Mouse (Mus musculus) neural tube, embryonic 12.5 days (tissue): ENCODE results near the gene Jkamp. TPM values are rescaled to one million over a fixed set of nuclear protein-coding genes. Genes with fewer than 3 reads are reported as not detected.
A peak's percentile ranks its signal among the peaks of the same experiment; 100 is the strongest.

ENCODE experiments used
- ATAC-seq: fragments of 200-750 bp; cut with Nextera tagmentation; 2 replicates; pipeline ENCODE4 v1.8.0; 2017; ENCODE audit warnings: low read depth, mild to moderate bottlenecking, moderate TSS enrichment, moderate library complexity; ENCODE audit not compliant: low FRiP score
- H3K27ac ChIP-seq: fragments of 300-500 bp; sonication (generic); 2 replicates; pipeline ENCODE4 v1.5.1; 2016
- H3K27me3 ChIP-seq: fragments of 300-500 bp; sonication (generic); replicated peaks from 2 replicates; pipeline ENCODE4 v1.6.1; 2016; ENCODE audit warnings: mild to moderate bottlenecking
- H3K36me3 ChIP-seq: fragments of 300-500 bp; sonication (generic); 2 replicates; pipeline ENCODE4 v1.6.1; 2016; ENCODE audit warnings: mild to moderate bottlenecking
- H3K4me1 ChIP-seq: fragments of 300-500 bp; sonication (generic); 2 replicates; pipeline ENCODE4 v1.6.1; 2016
- H3K4me2 ChIP-seq: fragments of 300-500 bp; sonication (generic); replicated peaks from 2 replicates; pipeline ENCODE4 v1.6.1; 2016; ENCODE audit warnings: mild to moderate bottlenecking
- H3K4me3 ChIP-seq: fragments of 300-500 bp; sonication (generic); 2 replicates; pipeline ENCODE4 v1.5.1; 2016
- H3K9ac ChIP-seq: fragments of 300-500 bp; sonication (generic); 2 replicates; pipeline ENCODE4 v1.6.1; 2016; ENCODE audit warnings: mild to moderate bottlenecking
- H3K9me3 ChIP-seq: fragments of 300-500 bp; sonication (generic); 2 replicates; pipeline ENCODE4 v1.6.1; 2016; ENCODE audit warnings: mild to moderate bottlenecking
- WGBS: fragments of 180-500 bp; shearing (Covaris S2); methylation state at CpG from one replicate; pipeline ENCODE4 v1.1.7; 2016; 5-methylcytosine and 5-hydroxymethylcytosine counted together
- microRNA-seq: library from miRNA; unstranded; fragments of <30 nt; microRNA quantifications from one replicate; pipeline ENCODE4, GENCODE M21; 2017
- polyA plus RNA-seq: library from polyadenylated mRNA; unstranded; fragments of >200 nt; fragmentation: Nextera tagmentation; extraction: Ambion mirVana; gene quantifications from 2 replicates; pipeline ENCODE4 v1.2.1, GENCODE M21; 2016

Gene Jkamp
- polyA plus RNA-seq, 1 experiment from 2014 or later, result 118 TPM

- WGBS, result 98% methylated on average over 8 of the region's 8 CpGs
- H3K4me3 ChIP-seq, result no peak overlapping the region
- no peak overlapping the region for H3K9ac ChIP-seq
- H3K4me1 ChIP-seq, result no peaks in the 10 kb centered on the region
- ATAC-seq, result no peak
- no peaks in the 10 kb centered on the region for H3K9me3 ChIP-seq
- no peaks in the 10 kb centered on the region for H3K27me3 ChIP-seq
- H3K27ac ChIP-seq, result no peak overlapping the region
- H3K36me3 ChIP-seq, result peaks cover 72% of the 10 kb centered on the region
- no peak overlapping the region for H3K4me2 ChIP-seq
These were observed 11.6 kb downstream of the Jkamp start for GRCm38 (mm10) chr12:72096966-72097365.

- 83% methylated on average over 6 of the region's 6 CpGs for WGBS
- no peak overlapping the region for H3K4me2 ChIP-seq
- no peaks in the 10 kb centered on the region for H3K27me3 ChIP-seq
These were observed 17.4 kb downstream of the Jkamp start for GRCm38 (mm10) chr12:72102776-72103175.

GRCm38 (mm10) chr12:72104027-72104426 lies 18.6 kb downstream of the Jkamp start:
- Histone ChIP-seq H3K4me1 (no peaks in the 10 kb centered on the region), H3K9ac (no peak overlapping the region), H3K4me3 (no peak overlapping the region), H3K27ac (no peak overlapping the region), H3K9me3 (no peaks in the 10 kb centered on the region), H3K4me2 (no peak overlapping the region), H3K36me3 (peaks cover 13% of the 10 kb centered on the region), H3K27me3 (no peaks in the 10 kb centered on the region)
- WGBS, result 87% methylated on average over 5 of the region's 5 CpGs
- ATAC-seq, result no peak

More at GRCm38 (mm10) chr12:72102776-72103175, 17.4 kb downstream of the Jkamp start:
- H3K27ac ChIP-seq, result no peak overlapping the region
- peaks cover 20% of the 10 kb centered on the region for H3K36me3 ChIP-seq
- no peaks in the 10 kb centered on the region for H3K4me1 ChIP-seq
- no peak overlapping the region for H3K4me3 ChIP-seq
- ATAC-seq, result no peak
- no peaks in the 10 kb centered on the region for H3K9me3 ChIP-seq
- H3K9ac ChIP-seq, result no peak overlapping the region

DNA sequence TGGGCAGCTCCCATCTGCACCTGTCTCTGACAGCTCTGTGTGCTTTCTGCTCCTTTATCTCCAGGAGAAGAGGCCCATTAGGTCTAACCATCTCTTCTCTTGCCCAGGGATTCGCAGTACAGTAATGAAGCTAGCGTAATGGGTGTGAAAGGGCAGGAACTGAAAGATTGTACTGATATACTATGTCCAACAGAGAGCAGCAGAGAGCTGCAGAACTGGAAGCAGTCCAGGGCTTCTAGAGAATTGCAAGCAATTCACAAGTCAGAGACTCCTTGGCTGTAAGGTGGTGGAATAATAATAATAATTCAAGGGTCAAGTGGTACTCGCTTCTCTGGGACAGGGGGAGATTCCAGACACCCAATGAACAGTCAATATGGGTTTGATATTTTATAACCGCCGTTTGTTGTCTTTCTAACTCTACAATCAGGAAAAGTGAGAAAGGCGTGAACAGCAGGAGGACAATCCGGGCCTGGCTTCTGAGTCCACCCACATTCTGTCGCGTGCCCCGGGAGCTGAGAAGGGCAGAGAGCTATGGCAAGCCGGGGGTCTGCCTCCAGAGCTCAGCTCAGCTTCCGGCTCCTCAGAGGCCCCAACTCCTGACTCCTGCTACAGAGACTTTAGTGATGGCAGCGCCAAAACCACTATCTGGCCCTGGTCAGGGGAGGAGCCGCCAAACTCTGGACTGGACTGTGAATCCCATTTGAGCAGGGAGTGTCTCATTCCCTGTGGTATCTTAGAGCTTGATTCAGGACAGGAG lies 19.3 kb downstream of the Jkamp start:
- Histone ChIP-seq H3K4me1 (no peaks in the 10 kb centered on the region), H3K4me2 (0 out of 2 replicates have a peak overlapping the region, but pooled peaks have one; percentile 20), H3K36me3 (peaks cover 13% of the 10 kb centered on the region), H3K9ac (no peak overlapping the region), H3K27me3 (no peaks in the 10 kb centered on the region), H3K4me3 (no peak overlapping the region), H3K9me3 (no peaks in the 10 kb centered on the region), H3K27ac (no peak overlapping the region)
- ATAC-seq, result no peak
- 24% methylated on average over 14 of the region's 14 CpGs for WGBS

GRCm38 (mm10) chr12:72115126-72115525 lies 29.7 kb downstream of the Jkamp start:
- H3K27me3 ChIP-seq, result no peaks in the 10 kb centered on the region
- WGBS, result 84% methylated on average over 6 of the region's 6 CpGs
- no peak for ATAC-seq

GRCm38 (mm10) chr12:72115686-72116345 lies 30.4 kb downstream of the Jkamp start:
- no peaks in the 10 kb centered on the region for H3K4me1 ChIP-seq
- no peaks in the 10 kb centered on the region for H3K27me3 ChIP-seq
- H3K4me2 ChIP-seq, result no peak overlapping the region
- H3K9me3 ChIP-seq, result no peaks in the 10 kb centered on the region
- 85% methylated on average over 22 of the region's 23 CpGs for WGBS
- H3K36me3 ChIP-seq, result no peaks in the 10 kb centered on the region
- no peak overlapping the region for H3K27ac ChIP-seq
- H3K9ac ChIP-seq, result no peak overlapping the region
- H3K4me3 ChIP-seq, result no peak overlapping the region
- ATAC-seq, result no peak

More at GRCm38 (mm10) chr12:72115126-72115525, 29.7 kb downstream of the Jkamp start:
- Histone ChIP-seq H3K4me1 (no peaks in the 10 kb centered on the region), H3K4me2 (no peak overlapping the region), H3K36me3 (no peaks in the 10 kb centered on the region), H3K4me3 (no peak overlapping the region), H3K9me3 (no peaks in the 10 kb centered on the region), H3K9ac (no peak overlapping the region), H3K27ac (no peak overlapping the region)

GRCm38 (mm10) chr12:72129203-72129602 lies 43.8 kb downstream of the Jkamp start:
- ATAC-seq, result no peak
- 90% methylated on average over 10 of the region's 10 CpGs for WGBS

DNA sequence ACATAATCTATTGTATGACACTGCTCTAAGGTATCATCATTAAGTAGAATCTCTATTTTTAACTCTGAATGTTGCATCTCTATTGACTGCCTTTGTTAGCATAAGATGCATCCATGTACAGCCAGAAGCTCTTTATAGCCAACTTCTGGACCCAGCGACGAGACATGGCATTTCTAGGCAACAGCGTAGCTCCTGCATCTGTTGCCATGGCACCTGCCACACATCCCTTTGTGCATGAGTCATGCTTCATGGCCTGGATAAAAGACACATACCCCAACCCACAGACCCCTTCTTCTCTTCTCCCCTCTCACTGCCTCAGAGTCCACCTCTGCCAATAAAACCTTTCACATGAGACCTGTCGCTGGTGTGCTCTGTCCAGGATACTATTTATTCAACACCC lies 65.4 kb downstream of the Jkamp start:
- WGBS, result 55% methylated on average over 4 of the region's 4 CpGs
- Histone ChIP-seq H3K36me3 (no peaks in the 10 kb centered on the region), H3K4me3 (no peak overlapping the region), H3K4me2 (no peak overlapping the region), H3K27me3 (no peaks in the 10 kb centered on the region), H3K9ac (no peak overlapping the region), H3K9me3 (no peaks in the 10 kb centered on the region), H3K4me1 (no peaks in the 10 kb centered on the region), H3K27ac (no peak overlapping the region)
- no peak for ATAC-seq

More at GRCm38 (mm10) chr12:72129203-72129602, 43.8 kb downstream of the Jkamp start:
- no peaks in the 10 kb centered on the region for H3K27me3 ChIP-seq
- no peak overlapping the region for H3K9ac ChIP-seq
- no peaks in the 10 kb centered on the region for H3K4me1 ChIP-seq
- H3K9me3 ChIP-seq, result 0 out of 2 replicates have a peak, but pooled peaks cover 2% of the 10 kb centered on the region
- H3K36me3 ChIP-seq, result no peaks in the 10 kb centered on the region
- H3K27ac ChIP-seq, result no peak overlapping the region
- no peak overlapping the region for H3K4me3 ChIP-seq
- no peak overlapping the region for H3K4me2 ChIP-seq

Small RNAs within 50 kb of the gene (microRNA-seq; reads per million reads assigned to microRNA genes)
- not detected for gene Gm24466

Other genes starting within 250 kb of the Jkamp start
- 1.7 TPM in 2 replicates for gene Gpr135, start 14.5 kb upstream of the Jkamp start, polyA plus RNA-seq
- 9.9 and 10.0 TPM in 2 replicates for gene L3hypdh, start 150 bp upstream of the Jkamp start, polyA plus RNA-seq
- not detected in 2 replicates for gene Ccdc175, start 99.4 kb downstream of the Jkamp start, polyA plus RNA-seq